Mouse (Mus musculus) heart, postnatal 0 days (tissue): ENCODE data around the gene Cyp2g1.

Source experiments
- CTCF ChIP-seq: IDR thresholded peaks from 2 replicates; pipeline ENCODE4 v1.5.1; 2016; ENCODE audit warnings: antibody characterized with exemption, control low read depth, low read depth
- EP300 ChIP-seq: IDR thresholded peaks from 2 replicates; pipeline ENCODE4 v1.6.1; 2016; ENCODE audit warnings: antibody characterized with exemption, low read depth

DNA sequence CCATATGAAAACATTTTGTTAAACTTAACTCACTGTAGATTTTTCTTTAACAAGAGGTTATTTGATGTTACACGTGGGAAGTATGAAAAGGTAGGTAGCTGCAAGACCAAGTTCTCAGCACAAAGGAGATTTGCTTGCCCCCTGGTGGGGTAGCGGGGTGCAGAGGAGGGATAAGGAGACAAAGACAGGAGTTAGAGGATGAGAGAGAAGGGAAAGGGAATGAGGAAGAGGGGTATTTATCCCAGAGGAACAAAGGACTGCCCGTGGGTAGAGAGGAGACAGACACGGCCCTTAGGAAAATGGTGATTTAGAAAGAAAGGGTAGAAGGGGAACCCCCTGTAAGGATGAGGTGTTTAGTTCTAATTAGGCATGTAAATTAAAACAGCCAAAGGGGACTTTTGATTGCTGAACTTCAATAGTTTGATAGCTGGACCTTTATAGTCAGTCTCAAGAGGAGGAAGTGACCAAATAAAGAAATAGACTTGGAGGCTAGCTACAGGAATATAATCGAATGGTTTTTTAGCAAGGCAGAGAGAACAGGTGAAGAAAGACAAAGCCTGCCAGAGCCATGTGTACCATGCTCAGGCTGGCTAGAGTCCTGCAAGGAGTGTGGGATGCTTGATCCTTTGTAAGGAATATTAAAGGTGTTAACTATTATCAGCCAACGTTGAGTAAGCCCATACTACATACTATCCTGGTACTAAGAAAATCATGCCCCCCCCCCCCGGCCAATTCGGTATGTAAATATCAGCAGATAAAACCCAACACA lies 27.5 kb upstream of the Cyp2g1 start:
- TF ChIP-seq CTCF (no peak), EP300 (no peak)
